1 mouse cellular context compared by ENCODE assay signal in the genomic region with DNA sequence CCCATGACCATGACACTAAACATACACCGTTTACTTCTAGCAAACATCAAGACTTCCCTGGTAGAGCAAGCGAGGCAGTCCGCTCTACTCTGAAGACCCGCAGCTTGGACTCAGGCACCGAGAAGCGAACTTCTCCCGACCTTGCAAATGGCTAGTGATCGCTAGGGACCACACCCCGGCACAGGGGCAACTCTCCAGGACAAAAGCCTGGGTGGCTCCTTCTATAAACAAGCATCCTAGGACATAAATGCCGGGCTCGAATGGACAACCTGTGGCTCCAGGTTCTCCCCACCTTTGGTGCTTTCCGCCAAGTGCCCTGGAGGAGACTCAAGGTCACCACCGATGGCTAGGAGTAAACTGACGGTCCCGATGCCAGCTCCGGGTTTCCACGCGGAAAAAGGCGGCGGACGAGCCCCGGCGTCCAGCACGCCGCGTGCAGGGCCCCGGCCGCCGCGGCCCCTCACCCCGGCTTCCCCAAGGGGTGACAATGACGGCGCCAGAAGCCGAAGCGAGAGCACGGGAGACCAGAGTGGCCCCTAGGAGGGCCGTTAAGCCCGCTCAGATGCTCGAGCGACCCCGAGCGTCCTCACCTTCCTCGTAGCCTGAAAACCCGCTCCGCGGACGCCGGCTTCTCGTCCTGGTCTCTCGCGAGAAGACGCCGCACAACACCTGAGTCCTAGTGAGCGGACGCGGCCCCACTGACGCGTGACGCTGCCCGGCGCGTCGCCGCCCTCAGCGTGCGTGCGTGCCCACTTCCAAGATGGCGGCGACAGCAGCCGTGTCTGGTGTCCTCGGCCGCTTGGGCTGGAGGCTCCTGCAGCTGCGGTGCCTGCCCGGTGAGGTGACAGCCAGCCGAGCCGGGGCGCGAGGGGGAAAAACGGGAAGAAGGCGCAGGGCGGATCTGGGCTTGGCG.
TF ChIP-seq lines count a peak whose summit lies in the region.

Gene Coq9 (plus strand): TSS at position 660 of the 913 bp plus-strand sequence.
Gene Ciapin1 (minus strand): TSS at position 697 of the 913 bp plus-strand sequence.

TF ChIP-seq in MEL, 35 proteins besides CTCF, POLR2A, EP300 and RAD21 (continued from another document):
- TF ChIP-seq POLR2AphosphoS2 (IDR thresholded peaks at IDR 0.05; ENCODE audit: low read length) (peak; percentile 88), BHLHE40 (IDR thresholded peaks at IDR 0.05; ENCODE audit: borderline replicate concordance, low read depth, low read length) (no peak), SIN3A (IDR thresholded peaks at IDR 0.05; ENCODE audit: low read length) (peak; percentile 83), GABPA (IDR thresholded peaks at IDR 0.05; ENCODE audit: low read depth, low read length) (no peak), MAZ (IDR thresholded peaks at IDR 0.05; ENCODE audit: low read depth, low read length) (no peak), USF2 (IDR thresholded peaks at IDR 0.05; ENCODE audit: borderline replicate concordance in 1 of 2, insufficient read depth in 1 of 2, low read depth in 1 of 2, low read length in 2 of 2) (no peak), MYB (IDR thresholded peaks at IDR 0.05; ENCODE audit: low read depth, low read length) (no peak), NELFE (IDR thresholded peaks at IDR 0.05; ENCODE audit: low read depth, low read length) (peak; percentile 90), ZC3H11A (IDR thresholded peaks at IDR 0.05; ENCODE audit: low read depth, low read length) (no peak), POLR2AphosphoS5 (IDR thresholded peaks at IDR 0.05; ENCODE audit: borderline replicate concordance, low read depth, low read length) (no peak), MXI1 (IDR thresholded peaks at IDR 0.05; ENCODE audit: low read depth, low read length) (peak; percentile 84; the same call in 1 of the 2 replicates), GATA1 (IDR thresholded peaks at IDR 0.05; ENCODE audit: low read depth, low read length) (no peak), JUND (IDR thresholded peaks at IDR 0.05; ENCODE audit: low read depth, low read length) (no peak)
